Mouse (Mus musculus): ENCODE measurements at regions not wholly inside any gene's neighbourhood (a gene's known extent, or its start where the extent isn't known, plus 50 kb on each side); places are given as distances from the start of the nearest gene placed in this dataset.
A peak's percentile ranks its signal among the peaks of the same experiment; 100 is the strongest.

DNA sequence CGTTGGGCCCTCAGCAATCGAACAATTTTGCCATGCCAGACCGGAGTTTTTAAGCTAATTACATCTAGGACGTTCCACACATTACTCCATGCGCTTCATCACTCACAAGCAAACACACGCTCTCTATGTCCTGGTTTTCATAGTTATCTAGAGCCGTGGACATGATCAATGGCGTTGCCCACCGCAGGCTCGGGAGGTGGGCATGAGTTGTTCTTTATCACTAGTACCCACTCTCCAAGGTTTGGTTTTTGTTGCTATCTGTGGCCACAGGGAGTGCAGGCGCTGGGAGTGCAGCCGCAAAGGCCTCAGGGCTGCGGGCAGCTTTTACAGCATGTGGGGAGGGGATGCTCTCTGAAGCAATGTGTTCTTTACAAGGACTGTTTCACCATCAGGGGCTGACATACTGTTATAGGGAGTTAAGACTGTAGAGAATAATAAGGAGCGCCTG is 226.8 kb downstream of the Ankrd50 start:
- DNase-seq (ENCODE audit: inconsistent age in 2 of 2, low spot score in 1 of 2): no peak

DNA sequence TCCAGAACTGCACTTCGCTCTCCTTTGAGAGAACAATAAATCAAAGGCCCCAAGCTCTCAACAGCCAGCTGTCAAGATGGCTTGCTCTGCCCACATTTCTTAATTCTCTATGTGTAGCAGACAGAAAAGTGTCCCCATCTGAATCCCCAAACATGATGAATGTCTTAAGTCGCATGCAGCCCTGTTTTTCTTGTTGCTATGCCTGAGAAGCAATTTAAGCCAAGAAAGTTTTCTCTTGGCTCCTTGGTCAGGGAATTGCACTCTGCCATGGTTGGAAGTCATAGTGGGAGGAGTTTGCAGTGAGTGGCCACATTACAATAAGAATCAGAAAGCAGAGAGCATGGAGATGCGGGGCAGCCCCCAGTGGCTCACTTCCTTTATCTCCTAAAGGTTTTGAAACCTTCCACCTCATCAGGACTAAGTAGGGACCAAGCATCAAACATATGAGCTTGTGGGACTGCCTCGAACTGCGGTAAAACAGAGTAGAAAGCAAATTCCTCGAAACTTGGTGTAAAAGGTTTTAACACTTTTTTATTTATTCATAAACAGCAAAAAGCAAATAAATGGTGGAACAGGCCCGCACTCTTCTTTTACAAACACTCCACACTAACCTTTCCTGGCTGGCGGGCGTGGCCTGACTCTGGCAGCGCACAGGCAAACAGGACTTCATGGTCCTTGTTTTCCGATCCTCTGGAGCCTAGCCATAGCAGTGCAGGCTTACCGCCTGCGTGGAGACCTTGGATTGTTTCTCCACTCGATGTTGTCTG is 227.4 kb downstream of the Ankrd50 start:
- peak in 1 of 2 experiments; percentile 41 for DNase-seq (ENCODE audit: inconsistent age in 2 of 2, low spot score in 1 of 2)

DNA sequence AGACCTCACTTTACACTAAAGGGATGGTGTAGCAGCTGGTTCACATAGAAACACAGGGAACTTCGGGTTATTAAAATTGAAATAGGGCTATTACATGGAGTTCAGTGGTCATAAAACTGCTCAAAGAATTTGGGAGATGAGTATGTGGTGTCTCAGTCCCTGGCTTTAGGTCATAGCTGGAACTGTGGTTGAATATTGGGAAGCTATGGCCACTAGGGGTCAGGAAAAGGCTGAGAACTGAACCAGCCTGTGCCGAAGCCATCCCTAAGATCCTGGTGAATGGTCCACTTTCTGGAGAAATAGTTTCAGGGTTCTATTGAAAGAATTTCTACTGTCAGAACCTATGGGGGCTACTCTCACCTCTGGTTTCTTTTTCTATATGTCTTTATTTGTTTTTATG is 229.0 kb downstream of the Ankrd50 start:
- peak; percentile 43 to 88 for DNase-seq (ENCODE audit: inconsistent age in 2 of 2, low spot score in 1 of 2)

DNA sequence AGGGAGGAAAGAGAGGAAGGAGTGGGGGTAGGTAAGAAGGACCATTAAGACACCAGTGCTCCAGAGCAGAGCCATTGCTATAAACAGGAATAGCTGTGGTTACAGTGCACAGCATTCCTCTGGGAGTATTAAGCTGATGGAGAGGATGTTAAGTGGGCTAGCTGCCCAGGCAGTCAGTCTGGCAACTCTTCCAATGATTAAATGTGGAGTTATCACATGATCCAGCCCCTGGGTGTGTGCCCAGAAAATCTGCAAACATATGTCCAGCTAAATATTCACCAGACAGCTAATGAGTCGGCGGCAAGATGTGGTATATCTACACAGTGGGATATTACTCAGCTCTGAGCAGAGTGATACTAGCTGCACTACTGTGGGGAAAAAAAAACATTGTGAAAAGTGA is 229.7 kb downstream of the Ankrd50 start:
- DNase-seq (ENCODE audit: inconsistent age in 2 of 2, low spot score in 1 of 2): peak; percentile 23 to 54

DNA sequence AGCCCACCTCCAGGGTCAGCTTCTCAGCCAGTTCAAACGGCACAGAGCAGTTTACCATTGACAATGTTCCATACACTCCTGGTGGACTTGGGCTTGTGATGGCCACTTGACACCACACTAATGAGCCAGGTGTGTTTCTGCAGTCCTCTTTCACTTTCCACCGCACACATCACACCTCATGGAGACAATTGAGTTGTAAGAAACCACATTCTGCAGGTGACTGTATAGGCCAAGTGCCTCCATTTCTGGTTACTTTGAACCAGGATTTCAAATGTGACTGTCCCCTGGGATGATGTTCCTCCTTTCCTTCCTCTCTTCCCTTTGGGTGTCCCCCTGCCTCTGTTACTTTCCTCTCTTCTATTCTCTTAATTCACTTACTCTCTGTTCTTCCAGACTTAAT is 233.1 kb downstream of the Ankrd50 start:
- DNase-seq (ENCODE audit: inconsistent age in 2 of 2, low spot score in 1 of 2): no peak

DNA sequence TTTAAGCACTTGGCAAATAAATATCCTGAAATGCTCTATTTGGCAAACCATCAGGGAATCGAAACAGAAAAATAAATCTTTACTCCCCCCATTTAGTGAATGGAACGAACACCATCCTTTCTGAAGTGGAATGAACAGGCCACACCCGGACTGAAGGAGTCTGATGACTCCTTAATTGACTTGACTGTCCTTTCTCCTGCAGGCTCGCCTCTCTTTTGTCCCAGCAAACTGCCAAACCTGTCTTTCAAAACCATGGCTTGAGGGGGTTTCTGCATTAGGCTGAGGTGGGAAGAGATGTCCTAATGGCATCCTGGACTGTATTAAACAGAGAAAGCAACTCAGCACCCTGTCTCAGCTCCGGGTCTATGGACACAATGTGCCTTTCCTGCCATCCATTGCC is 234.1 kb downstream of the Ankrd50 start:
- no peak for DNase-seq (ENCODE audit: inconsistent age in 2 of 2, low spot score in 1 of 2)

DNA sequence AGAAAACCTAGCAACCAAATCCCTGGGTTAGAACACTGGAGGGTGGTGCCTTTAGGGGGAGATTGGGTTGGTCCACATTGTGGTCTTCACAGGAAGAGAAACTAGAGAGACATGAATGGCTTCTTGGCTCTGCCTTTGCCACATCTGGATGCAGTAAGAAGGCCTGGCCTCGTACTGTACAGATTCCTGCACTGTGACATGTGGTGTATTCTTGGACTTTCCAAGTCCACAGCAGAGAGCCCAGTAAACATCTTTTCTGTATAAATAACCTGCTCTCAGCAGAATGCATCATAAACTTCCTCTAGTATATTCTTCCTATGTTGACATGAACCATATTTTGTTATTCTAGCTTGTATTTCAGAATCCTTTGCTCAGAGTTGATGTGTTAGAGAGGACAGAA is 235.7 kb downstream of the Ankrd50 start:
- DNase-seq (ENCODE audit: inconsistent age in 2 of 2, low spot score in 1 of 2): no peak

DNA sequence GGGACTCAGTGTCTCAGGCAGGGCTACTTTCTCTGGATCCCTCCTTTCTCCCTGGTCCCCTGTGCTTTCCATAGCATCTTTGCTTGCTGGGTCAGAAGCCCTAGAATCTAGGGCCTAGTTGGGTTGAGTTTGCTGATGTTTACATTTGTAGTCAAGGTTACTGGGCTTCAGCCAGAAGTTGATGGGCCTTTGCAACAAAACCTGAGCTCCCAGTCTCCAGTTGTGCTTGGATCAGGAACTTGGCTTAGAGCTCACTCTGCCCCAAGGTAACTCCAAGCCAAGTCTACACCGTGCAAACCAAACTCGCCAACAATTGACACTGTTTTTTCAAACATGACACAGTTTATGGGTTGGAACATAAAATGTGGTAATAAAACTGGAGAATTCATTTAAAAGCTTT is 238.2 kb downstream of the Ankrd50 start:
- DNase-seq (ENCODE audit: inconsistent age in 2 of 2, low spot score in 1 of 2): no peak

DNA sequence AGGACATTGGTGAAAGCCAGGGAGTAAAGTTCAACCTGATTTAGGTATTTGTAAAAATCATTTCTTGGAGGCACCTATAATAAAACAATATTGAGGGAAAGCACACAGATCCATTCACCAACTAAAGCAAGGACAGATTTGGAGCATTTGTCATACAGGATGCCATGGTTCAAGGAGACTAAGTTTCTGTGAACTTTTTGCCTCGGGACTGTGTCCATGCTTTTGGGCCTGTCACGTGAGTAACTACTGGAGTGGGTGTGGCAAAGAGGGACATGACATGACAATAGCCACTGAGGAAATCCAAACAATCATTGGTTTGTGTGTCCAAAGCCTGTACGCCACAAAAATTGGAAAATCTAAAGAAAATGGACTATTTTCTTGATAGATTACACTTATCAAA is 241.4 kb downstream of the Ankrd50 start:
- peak in 1 of 2 experiments; percentile 53 for DNase-seq (ENCODE audit: inconsistent age in 2 of 2, low spot score in 1 of 2)

DNA sequence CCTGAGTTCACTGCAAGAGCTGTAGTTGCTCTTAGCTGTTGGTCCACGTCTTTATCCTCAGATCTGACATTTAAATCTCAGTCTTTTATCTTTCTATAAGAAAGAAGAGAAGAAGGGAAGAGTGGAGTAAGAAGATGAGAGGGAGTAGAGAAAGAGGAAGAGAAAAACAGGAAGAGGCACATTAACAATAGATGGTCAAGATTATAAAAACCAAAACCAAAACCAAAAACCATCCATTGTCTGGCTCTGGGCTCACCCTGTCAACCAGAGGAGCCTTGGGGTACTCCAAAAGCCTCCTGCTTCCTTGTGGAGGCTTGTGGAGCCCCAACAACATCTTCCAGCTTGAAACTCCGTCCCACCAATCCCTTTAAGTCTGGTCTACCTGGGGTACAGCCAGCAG is 247.0 kb downstream of the Ankrd50 start:
- DNase-seq (ENCODE audit: inconsistent age in 2 of 2, low spot score in 1 of 2): no peak

DNA sequence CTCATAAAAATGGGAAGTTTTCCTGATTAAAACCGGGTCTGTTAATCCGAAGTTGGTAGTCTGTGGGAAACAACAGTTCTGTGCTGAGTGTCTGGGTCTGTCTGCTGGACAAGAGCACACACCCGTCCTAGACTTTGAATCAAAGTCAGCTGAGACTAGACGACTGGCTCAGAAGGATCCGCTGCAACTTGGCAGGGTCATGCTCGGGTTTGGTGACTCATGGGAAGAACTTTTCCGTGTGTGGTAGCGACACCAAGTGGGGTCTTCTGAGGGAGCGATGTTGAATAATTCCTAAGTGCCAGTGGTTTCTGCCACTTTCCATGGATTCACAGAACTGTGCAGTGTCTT is 248.9 kb downstream of the Ankrd50 start:
- DNase-seq (ENCODE audit: inconsistent age in 2 of 2, low spot score in 1 of 2): no peak

DNA sequence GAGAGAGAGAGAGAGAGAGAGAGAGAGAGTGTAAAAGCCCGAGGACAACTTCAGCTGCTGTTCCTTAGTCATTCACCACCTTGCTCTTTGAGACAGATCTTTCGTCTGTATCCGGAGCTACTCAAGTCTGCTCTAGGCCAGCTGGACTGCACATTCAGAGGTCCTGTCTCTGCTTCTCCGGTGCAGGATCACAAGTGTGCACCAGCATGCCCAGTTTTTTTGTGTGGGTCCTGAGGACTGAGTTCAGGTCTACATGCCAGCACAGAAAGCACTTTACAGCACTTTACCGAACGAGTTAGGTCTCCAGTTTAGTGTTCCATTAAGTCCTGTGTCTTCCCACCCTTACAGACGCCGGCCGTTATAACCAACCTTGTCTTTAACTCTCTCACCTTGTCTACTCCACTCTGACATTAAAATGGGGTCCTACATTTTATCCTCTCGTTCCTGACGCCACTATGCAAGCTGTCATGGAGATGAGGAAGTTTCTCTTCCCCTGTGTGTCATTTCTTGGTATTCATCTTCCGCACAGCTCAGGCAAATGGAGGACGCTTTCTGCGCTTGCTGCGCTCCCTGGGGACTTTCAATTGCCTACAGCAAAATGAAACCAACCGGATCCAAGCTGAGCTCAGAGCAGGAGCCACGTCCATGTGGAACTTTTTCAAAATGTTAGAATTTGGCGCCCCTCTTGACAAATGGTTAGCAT is 249.5 kb downstream of the Ankrd50 start:
- DNase-seq (ENCODE audit: inconsistent age in 2 of 2, low spot score in 1 of 2): no peak

DNA sequence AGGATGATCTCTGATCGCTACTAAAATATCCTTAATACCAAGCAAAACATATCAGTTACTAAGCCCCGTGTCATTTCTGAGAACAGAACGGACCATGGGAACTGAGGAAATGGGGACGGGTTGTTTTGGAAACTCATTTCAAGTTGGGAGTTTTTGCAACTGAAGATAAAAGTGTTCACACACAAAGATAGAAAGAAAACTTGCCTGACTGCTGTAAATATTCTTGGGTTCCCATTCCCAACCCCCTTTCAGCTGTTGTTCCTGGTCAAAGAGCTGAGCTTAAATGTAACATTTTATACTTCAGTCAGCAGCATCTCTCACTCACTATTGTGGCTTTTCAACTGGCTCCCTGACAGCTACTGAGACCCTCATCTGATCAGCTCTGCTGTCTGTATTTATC is 250.1 kb downstream of the Ankrd50 start:
- DNase-seq (ENCODE audit: inconsistent age in 2 of 2, low spot score in 1 of 2): no peak

DNA sequence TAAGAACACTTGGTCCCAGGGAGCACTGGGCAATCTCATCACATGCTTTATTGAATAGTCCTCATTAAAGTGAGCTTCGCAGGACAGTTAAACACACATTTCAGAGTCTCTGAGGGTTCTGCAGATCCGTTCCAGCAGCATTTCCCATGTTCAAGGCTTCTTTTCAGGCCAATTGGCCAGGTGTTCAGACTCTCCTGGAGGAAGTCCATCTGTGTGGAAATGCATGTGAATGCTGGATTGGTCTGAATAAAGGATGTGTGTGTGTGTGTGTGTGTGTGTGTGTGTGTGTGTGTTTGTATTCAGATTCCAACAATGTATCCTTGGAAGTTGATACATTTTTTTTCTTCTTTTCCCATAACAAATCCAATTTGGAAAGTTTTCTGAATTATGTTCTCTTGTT is 250.6 kb downstream of the Ankrd50 start:
- no peak for DNase-seq (ENCODE audit: inconsistent age in 2 of 2, low spot score in 1 of 2)

DNA sequence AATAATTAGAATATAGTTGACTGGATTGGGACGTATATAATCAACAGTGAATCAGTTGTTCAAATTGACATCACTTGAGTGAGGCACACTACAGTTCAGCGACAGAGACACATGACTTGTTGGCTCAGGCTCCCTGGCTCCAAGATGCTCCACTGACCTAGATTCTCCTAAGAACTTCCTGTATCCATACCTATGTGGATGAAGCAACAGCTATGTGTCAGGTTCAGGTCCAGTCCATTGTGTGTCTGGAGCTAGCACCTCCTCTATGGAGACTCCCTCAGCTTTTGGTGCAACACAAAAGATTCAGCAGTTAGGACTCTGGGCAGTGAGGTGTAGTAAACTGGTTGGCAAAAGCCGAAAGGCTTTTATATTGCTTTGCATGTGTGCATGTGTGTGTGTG is 251.6 kb downstream of the Ankrd50 start:
- DNase-seq (ENCODE audit: inconsistent age in 2 of 2, low spot score in 1 of 2): no peak

DNA sequence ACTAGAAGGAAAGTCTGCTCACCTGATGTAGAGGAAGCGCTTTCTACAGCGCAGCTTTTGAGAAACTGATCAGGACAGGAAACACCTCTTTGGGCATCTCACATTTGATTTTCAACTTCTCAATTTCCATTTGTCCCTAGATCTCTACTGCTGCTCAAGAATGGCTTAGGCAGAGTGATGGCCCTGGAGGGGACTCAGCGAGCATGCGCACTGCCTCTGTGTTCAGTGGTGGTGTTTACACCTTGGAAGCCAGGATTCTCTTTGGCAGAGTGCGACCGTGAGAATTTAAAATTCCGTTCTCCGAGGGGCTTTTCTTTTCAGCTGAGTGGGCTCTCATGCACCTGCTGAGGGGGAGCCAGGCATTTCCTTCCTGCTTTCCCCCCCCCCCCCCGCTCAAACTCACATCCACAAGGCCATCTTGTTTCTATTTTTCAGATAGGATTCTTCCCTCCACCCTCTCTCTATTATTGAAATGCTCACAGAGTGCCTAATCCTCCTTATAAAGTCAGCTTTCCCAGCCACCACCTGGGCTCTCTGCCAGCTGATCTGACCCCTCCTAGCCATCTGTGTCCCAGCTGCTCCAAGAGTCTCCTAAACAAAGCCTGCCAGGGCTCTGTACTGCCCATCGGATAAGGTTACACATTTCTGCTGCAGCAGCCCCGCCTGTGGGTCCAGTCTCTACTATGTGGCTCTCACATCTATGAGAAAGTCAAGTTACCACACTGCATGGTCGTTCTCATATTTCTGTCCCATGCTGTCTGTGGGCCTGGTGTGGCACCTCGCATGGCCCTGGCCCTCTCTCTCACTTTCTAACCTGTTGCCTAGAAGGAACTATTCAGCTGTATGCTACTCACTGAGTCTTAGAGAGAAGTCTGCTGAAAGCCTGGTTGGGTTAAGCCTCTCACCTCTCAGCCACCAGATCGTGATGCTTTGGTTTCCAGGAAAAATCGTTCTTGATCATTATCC is 252.2 kb downstream of the Ankrd50 start:
- DNase-seq (ENCODE audit: inconsistent age in 2 of 2, low spot score in 1 of 2): no peak

DNA sequence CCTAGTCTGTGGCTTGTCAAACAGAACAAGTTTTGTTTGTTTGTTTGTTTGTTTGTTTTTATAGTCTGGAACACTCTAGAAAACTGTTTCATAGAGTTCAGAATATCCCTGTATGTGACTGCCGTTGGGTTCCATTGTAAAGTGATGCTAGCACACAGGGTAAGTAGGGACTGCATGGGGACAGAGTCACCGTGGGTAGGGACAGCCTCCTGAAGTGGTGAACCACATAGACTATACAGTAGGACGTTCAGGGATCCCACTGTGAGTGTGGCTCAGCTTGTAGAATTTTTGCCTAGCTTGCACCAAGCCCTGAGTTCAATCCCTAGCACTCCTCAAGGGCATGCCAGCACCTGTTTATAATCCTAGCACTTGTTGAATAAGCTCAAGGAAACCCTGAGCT is 253.1 kb downstream of the Ankrd50 start:
- DNase-seq (ENCODE audit: inconsistent age in 2 of 2, low spot score in 1 of 2): no peak

DNA sequence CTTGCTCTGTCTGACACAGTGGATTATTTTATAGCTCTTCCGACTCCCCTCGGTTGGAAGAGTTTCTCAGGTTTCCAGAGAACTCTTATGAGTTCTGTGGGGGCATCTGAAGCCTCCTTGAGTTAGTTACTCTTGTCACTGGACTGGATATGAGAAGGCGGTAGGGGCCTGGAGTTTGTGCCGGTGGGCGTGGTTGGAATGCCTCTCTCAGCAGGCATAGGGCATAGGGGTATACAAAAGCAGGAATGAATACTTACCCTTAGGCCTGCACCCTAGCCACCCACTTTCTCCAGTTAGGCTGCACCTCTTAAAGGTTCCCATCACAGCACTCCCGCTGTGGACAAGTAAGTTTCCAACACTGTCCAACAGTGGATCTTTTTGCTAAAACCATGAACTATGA is 253.8 kb downstream of the Ankrd50 start:
- DNase-seq (ENCODE audit: inconsistent age in 2 of 2, low spot score in 1 of 2): no peak

DNA sequence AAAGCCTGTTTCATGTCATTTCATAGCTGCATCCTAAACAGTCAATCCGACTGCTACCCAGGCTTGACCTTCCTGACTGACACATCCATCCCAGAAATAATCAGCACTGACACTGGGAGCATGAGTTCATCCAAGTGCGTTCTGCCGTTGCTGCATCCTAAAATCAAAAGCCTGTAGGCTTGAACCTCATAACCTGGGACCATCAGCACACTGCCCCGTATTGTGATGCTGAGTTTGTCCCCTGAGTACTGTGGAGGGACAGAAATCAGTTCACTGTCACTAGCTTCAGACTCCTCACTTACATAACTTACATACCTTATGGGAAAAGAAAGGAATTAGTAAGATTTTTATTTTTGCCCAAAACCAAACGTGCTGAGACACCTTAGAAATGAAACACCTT is 255.0 kb downstream of the Ankrd50 start:
- DNase-seq (ENCODE audit: inconsistent age in 2 of 2, low spot score in 1 of 2): no peak

DNA sequence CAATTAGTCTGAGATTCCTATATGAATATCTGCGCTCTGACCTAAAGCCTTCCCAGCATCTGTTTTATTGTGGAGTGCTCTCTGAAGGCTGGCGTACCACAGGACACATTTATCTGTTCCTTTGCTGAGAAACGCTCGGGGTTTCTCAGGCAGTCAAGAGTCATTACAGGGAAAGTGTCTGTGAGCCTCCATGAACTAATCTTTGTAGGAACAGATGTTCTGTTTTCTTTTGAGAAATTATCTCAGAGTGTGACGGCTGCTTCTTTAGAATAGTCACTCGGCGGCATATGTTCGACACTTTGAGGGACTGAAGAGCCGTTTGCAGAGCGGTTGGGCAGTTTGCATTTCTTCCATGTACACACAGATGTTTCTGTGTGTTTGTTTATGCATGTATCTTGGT is 255.6 kb downstream of the Ankrd50 start:
- DNase-seq (ENCODE audit: inconsistent age in 2 of 2, low spot score in 1 of 2): no peak

DNA sequence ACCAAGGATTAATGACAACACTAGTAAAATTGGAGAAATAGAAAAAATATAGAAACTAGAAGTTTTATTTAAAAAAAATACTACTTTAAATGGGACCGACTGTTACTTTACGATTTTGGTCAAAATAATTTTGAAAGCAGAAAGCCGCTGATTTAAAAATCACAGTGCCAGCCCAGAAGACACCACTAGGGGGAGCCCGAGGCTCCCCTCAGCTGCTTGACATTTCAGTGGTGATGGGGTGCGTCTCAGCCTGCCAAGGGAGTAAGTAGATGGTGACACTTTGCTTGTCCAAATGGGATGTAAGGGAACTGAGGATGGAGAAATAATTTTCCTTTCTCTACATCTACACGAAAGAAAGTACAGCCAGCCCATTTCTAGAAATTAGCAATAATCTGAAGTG is 257.0 kb downstream of the Ankrd50 start:
- DNase-seq (ENCODE audit: inconsistent age in 2 of 2, low spot score in 1 of 2): peak; percentile 44 to 81

DNA sequence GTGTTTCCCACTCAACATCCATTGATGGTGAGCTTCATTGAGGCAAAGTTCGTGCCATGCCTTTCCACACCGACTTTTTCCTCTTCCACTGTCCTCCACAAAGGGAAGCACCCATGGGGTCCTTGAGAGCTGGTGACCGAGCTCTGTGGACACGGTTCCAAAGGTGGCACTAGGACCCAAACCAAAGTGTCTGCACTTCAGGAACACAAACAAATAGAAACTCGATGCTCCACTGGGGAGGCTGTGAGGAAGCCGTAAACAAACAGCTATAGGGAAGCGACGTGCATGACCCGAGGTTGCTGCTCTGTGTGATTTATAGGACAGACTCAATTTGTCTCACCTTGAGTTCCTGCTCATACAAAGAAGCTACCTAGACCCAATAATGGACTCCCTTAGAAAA is 257.5 kb downstream of the Ankrd50 start:
- DNase-seq (ENCODE audit: inconsistent age in 2 of 2, low spot score in 1 of 2): no peak

Data from adrenal gland, adult (tissue).